Mouse (Mus musculus): ENCODE results near the gene Asl.

DNA sequence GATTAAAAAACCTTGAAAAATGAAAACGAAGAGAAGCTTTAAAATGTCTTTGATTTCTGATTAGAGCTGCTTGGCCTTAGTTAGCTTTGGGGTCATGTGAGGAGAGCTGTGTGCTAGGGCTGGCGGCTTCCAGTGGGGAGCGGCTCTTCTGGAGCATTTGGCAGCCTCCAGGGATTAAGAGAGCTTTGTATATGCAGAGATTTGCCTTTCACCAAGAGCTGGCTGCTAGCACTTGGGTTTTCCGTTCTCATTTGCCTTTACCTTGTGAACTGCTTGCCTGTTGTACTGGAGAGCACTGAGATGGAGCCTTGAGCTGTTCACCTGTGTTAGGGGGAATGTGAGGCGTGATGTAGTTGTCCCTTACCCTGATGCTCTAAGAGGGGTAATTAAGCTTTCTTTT, 23.5 kb upstream of the Asl start:
- TF ChIP-seq CTCF (IDR thresholded peaks at IDR 0.05; ENCODE audit: low read depth) = no peak
- TF ChIP-seq EP300 (IDR thresholded peaks at IDR 0.05; ENCODE audit: low read depth) = no peak
